Mouse (Mus musculus): ENCODE measurements around the gene Afg3l1.

GRCm38 (mm10) chr8:123514781-123515539, 37.3 kb downstream of the Afg3l1 start, which contains the start of gene Dbndd1:
- no peak for TF ChIP-seq POLR2A (IDR thresholded peaks at IDR 0.05; ENCODE audit: insufficient read depth, low read depth, low read length)
- no peak for TF ChIP-seq CTCF (IDR thresholded peaks at IDR 0.05; ENCODE audit: insufficient read depth, low read depth, low read length)
